Mouse (Mus musculus) granulocyte monocyte progenitor cell, adult 5-6 weeks (primary cell): ENCODE measurements around the gene Ankrd36. TPM values are rescaled to one million over a fixed set of nuclear protein-coding genes. Genes with fewer than 3 reads are reported as not detected.
A peak's percentile ranks its signal among the peaks of the same experiment; 100 is the strongest.
"Not testable (repeated sequence)": the region's sequence is repeated elsewhere in the genome, so short reads cannot be mapped to it uniquely, and the experiment has no call there.

ENCODE experiments used
- ATAC-seq: replicated peaks from 2 replicates; pipeline ENCODE4 v1.8.0; 2016; ENCODE audit warnings: mild to moderate bottlenecking, moderate TSS enrichment, inconsistent platforms; ENCODE audit not compliant: poor library complexity, severe bottlenecking
- total RNA-seq, 2 experiments: library from RNA; stranded (forward) in 1 of 2; stranded (reverse) in 1 of 2; fragments of 200-712, 200-1000 nt in 1 of 2; fragments of >200 nt in 1 of 2; fragmentation: Nextera tagmentation in 1 of 2; gene quantifications; 2 replicates each; pipeline ENCODE4 v1.2.3; 2014 to 2017

Ankrd36 gene
- total RNA-seq, 2 experiments from 2014 or later = not detected

DNA sequence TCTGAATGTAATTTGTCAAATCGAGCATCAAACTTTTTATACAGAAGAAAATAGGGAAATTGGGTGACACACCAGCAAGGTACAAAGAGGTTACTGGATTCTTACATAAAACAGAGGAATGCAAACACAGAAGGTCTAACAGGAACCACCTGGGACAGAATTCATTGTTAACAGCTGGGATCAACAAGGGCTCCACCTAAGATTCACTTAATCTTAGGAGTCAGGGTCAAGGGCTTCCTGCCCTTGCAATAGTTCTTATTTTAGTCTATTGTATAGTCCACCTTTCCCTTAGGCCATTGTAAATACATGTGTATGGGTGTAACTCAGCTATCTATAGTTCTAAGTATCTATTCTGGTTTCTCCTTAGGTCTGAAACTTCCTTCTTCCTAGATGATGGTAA lies 24.8 kb upstream of the Ankrd36 start:
- ATAC-seq = not testable (repeated sequence)

DNA sequence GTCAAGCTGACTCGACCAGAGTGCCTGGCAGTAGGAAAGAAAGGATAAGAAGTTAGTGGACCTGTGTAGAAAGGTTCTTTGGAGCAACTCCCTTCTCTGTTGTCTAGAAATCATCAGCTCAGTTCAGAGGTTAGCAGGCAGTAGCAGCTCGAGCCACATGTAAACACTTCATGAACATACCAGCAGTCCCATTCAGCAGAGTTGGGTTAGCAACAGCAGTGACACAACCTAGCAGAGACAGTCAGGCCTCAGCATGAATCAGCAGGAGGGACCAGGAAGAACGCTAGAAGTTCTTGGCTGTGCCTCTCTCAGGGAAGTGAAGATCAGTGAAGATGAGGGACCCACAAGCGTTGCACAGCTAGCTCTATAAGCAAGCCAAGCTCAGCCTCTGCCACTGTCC lies 24.0 kb upstream of the Ankrd36 start:
- ATAC-seq = no peak

DNA sequence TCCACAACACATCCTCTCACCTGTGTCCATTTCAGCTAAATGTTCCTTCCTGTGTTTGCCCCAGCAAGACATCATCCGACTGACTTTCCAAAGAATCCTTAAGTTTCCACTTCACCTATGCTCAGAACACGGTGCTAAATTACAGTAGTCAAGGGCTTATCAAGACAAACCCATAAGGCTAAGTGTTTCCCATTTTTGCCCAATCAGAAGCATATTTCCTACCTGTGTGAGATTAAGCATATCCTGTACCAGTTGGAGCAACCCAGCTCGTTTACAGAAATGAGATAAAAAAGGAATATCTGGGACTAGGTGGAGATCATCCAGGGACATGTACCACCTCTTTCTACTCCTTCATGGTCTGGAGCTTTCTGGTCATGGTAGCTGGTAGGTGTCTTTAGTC lies 22.8 kb upstream of the Ankrd36 start:
- ATAC-seq = no peak

DNA sequence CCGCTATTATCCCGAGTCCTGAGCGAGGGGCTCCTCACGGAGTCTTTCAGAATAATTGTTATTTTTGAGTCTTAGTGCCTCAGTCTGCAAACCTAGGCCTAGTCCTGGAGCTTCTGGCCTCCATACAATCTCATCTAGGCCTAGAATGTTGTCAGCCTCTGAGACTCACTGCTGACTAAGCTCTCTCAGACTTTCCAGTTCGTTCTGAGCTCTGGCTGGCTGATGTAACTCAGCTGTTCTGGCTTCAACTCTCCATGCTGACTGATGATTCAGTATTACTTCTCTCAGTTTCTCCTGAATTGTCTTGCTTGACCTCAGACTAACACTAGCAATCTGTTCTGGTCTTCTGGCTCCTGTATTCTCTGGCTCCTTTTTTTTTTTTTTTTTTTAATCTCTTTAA lies 18.1 kb upstream of the Ankrd36 start:
- ATAC-seq = no peak

DNA sequence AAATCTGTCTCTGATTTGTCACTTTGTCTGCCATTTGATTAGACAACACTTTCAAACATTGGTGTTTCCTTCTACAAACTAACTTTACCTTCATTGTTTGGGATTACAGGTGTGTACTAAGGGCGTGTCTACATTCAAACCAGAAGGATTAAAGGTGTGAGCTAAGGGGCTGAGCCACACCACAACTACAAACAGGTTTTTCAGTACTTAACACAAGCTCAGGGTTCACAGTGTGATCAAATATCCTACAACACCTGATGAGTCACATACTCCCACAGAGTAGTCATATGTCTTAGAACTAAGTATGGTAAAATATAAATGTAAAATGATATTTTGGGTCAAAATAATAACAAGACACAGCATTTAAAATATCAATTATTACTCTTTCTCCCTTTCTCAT lies 17.6 kb upstream of the Ankrd36 start:
- ATAC-seq = no peak

DNA sequence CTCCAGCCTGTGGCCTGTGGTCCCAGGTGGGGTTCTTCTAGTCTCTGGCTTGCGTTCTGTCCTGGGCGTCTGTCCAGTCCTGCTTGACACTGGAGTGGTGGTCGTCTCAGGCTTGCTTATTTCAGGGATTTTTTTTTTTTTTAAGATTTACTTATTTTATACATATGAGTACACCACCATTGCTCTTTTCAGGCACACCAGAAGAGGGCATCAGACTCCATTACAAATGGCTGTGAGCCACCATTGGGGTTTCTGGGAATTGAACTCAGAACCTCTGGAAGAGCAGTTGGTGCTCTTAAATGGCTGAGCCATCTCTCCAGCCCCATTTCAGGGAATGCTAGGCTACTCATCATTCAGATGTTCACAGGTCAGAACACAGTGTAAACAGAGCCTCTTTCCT lies 9.2 kb upstream of the Ankrd36 start:
- ATAC-seq = no peak

DNA sequence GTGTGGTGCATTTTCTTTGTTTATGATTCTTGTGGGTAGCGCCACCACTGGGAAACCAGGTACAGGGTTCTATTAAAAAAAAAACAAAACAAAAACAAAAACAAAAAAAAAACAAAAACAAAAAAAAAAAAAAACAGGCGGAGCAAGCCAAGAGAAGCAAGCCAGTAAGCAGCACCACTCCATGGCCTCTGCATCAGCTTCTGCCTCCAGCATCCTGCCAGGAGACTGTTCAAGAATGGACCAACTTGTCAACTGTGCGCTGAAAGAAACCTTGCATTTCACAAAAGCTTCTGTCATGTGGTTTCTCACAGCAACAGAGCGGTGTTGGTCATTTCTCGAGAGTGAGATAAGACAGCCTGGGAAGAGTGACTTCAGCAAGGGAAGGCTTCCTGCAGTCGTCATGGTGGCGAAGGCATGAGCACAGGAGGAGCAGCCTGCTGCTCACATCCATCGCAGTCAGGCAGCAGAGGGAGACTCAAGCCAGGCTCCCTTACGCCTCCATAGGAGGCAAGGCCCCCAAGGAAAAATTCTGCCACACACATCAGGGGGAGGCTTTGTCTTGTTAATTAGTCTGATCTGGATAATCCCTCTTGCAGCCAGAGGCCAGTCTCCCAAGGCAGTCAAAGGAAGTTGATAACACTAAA lies 6.7 kb upstream of the Ankrd36 start:
- no peak for ATAC-seq

DNA sequence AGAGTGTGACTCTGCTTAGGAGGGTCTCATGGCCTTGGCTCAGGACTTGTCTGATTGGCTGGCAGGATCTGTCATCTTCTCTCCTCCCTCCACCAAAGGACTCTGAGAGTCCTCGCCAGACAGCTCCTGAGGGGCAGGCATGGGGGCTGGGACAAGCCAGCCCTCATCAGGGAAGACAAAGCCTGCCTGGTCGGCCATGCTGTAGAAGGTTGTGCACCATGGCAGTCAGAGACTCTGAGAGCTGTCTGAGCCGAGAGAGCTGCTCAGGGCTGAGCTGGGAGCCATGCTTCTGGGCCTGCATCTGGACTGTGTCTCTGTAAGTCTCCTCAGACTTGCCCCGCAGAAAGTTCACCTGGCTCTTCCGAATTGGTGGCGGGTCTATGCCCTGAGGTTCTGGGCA lies 5.6 kb upstream of the Ankrd36 start:
- no peak for ATAC-seq

DNA sequence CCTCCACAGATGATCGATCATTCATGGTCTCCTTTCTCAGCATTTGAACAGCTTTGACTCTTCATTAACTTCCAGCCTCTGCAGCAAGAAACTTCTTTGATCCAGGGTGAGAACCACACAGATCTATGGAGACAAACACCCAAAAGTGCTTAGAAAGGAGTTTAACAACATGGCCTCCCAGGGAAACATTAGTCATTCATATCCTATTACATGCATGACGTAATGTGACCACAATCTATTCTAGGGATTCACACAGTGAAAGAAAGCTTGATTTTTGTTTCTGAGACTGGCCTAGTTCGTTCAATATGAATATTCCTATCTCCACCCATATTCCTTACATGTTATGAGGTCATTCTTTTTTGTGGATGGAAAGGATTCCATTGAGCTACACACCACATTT lies 3.9 kb upstream of the Ankrd36 start:
- ATAC-seq = no peak

DNA sequence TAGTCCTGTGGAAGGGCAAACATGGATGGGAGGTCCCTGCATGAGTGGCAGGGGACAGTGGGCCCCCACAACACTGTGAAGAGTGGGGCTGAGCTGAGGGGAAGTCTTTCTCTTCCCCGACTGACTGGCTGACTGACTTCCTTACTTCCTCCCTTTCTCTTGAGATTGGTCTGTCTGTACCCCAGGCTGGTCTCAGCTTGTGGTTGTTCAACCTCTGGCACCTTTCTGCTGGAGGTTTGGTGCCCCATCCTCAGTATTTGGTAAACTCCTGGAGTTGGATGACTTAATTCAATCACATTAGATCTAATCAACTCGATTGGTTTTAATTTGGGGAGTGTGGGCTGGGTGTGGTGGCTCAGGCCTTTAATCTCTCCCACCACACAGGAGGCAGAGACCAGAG lies 3.0 kb upstream of the Ankrd36 start:
- ATAC-seq = peak; percentile 33; the same call in 1 of the 2 replicates

DNA sequence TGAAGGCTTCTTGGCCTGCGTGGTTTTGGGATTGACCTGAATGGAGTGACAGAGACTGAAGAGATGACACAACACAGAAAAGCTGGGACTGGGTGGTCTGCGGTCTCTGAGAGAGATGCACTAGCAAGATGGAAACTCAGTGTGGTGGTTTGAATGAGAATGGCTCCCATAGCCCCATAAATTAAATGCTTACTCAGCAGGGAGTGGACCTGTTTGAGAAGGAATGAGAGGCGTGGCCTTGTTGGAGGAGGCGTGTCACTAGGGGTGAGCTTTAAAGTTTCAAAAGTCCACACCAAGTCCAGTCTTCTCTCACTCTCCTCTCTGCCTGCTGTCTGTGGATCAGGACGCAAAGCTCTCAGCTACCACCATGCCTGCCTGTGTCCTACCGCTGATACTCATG lies 1.8 kb upstream of the Ankrd36 start:
- ATAC-seq = no peak

DNA sequence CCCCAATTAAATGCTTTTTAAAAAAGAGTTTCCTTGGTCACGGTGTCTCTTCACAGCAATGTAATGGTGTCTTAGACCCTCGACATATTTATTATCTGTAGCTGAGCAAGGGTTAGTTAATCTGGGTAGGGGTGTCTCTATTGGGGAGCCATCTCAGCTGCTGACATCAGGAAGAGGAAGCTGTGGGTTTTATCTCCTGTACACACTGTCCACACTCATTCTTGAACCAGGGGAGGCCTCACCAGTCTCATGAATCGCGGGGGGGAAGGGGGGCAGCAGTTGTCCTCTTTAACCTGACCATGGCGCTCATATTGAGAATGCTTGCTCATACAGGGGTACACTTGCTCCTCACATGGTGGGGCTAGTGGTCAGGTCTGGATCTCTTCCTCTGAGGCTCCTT lies 1.4 kb upstream of the Ankrd36 start:
- ATAC-seq = peak; percentile 68

DNA sequence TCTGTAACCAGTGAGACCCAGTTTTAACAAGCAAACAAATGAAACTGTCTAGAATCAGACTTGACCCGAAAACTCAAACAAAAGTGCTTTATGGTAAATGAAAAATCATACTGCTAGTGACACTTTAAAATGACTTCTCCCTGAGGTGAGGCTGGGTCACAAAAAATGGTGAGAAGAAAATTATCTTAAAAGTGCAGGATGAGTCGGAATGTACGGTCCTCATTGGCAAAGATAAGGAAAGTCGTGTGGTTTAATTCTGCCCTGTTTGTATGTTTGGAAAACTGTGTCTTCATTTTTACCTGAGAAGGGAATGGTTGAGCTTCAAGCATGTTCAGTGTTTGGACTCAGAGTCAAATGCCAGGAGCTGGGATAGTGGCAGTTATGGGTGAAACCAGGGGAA lies 2.4 kb downstream of the Ankrd36 start:
- ATAC-seq = no peak

DNA sequence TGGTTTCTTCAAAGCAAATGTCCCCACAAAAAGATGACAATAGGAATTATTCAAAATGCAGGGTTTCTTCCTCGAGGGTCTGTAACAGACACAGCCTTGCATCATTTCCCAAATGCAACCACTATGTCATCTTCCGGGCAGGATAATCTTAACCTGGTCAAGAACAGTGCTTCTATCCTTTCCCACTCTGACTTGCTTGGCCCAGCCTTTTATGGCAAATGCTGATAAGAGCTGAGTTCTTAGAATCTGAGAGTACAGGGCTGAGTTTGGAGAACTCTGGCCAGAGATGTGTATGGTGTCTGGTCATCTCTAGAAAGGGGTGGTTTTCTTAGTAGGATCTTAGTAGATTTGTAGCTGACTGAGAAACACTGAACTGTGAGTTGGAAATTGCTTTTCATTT lies 4.3 kb downstream of the Ankrd36 start:
- no peak for ATAC-seq

DNA sequence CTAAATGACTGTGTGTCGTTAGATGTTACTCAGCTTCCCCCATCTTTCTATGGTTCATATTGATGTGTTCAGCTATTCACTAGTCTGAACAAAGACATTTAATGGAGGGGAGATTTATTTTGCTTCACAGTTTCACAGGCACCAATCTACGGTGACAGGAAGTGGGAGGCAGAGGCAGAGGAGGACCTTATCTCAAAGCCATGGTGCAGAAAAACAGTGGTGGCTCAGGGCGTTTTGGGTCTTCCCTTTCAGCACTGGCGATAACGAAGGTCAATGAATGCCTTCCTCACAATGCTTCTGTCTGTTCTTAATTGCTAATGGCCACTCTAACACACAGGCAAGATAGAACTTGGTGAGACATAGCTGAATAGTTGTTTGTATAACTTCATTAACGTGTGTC lies 5.6 kb downstream of the Ankrd36 start:
- ATAC-seq = no peak

DNA sequence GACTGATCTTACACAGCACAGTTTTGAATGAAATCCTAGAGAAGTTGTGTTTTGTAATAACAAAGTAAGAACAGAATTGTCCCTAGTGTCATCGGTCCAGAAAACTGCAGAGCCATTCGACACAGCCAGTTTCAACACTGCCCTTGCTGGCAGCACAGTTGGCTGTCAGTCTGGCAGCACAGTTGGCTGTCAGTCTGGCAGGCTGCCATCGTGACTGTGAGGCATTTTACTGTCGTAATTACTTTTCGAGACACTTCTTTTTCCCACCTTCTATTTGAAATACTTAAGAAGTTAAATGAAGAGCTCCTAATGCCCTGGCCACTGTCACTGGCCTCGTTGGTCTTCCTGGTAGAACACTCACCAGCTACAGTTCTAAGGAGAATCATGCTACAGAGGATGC lies 22.9 kb downstream of the Ankrd36 start:
- ATAC-seq = peak; percentile 71

DNA sequence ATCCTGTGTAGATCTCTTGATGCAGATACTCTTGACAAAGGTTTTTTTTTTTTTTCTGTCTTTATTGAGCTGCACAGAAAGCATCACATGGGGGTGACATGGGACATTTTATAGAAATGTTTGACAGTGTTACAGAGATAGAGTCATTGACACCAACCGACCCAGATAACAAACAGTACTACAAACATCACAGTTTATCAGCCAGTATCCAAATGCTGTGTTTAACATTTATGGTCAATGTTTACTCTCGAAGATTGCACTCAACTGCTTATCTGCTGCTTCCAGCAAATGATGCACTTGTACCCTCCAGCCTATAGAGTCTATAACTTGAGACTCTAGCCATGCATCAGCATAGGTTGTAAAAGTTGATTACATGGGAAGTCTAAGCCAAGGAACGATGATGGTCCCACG lies 25.9 kb downstream of the Ankrd36 start:
- no peak for ATAC-seq

DNA sequence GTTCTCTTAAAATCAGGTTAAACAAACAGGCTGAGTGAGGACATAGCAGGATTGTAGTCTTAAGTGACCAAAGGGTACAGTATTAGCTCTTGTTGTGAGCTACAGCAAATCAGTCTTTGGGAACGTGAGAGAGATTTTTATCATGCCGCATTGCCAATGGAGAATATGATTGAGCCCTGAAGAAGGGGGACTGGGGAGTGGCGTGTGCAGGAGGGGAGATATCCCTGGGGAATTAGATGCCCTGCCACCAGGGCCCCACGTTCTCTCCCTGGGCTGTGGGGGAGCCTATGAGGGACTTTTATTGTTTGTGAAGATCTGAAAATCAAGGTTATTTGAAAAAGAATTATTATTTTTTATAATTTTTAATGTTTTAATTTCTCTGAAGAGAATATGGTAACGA lies 26.3 kb downstream of the Ankrd36 start:
- ATAC-seq = no peak

DNA sequence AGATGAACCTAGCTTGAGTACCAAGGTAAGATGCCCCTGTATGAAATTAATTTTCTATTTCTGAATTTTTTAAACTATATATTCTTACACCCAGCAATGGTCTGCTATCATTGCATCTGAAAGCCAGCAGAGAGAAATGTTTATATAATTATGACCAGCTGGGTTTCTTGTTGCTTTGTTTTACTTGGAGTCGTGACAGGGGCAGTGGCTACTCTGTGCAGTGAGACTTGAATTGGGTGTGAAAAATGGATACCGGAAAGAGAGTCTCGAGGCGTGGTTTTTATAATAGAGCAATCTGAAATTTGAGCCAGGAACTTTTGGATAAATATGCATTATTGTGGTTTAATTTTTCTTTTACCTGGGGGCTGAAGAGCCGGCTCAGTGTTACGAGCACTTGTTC lies 27.3 kb downstream of the Ankrd36 start:
- no peak for ATAC-seq

DNA sequence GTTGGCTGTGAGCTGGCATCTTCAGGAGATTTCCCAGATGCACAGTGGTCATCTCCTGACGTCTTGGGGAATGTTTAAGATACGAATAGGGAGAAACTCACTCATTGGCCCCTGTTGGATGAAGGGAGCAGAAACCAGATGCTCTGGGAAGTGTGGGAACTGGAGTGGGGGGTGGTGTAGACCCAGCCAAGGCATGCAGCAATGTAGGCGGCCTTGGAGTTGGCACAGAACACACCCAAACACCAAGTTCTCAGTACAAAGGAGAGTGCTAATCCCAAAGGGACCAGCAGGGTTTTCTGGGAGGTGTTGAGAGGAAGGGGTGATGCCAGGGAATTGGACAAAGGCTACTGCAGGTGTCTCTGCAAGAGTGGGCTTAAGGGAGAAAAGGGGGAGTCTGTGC lies 35.9 kb downstream of the Ankrd36 start:
- ATAC-seq = no peak

DNA sequence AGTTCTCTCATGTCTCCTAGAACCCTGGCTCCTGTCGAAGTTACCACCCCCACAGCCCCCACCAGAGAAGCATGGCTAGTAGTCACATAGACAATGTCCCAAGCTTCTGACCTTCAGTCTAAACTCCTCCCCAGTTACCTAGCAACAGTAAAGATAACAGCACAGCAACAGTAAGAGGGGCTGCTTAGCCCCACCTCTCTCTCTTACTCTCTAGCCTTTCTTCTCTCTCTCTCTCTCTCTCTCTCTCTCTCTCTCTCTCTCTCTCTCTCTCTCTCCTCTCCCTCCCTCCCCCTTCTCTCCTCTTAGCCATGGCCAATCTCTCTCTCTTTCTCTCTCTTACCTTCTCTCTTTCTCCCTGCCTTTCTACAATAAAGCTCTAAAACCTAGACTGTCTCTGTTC lies 42.4 kb downstream of the Ankrd36 start:
- not testable (repeated sequence) for ATAC-seq

DNA sequence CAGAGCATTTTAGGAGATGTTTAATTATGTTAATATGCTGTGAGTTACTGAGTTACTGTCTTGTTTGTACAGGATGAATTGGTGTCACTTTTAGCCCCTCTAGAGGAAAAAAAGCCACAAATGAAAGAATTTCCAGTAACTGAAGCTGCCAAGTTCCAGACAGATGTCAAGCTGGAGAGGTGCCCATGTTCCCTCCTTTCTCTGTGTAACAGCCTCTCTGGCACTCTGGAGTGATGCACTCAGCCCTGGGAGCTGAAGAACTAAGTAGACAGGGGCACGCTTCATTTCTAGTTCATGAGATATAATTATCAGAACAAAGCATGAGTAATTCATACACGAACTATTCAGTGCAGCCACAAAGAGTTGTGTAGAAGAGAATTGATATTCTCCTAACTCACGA lies 45.0 kb downstream of the Ankrd36 start:
- no peak for ATAC-seq

DNA sequence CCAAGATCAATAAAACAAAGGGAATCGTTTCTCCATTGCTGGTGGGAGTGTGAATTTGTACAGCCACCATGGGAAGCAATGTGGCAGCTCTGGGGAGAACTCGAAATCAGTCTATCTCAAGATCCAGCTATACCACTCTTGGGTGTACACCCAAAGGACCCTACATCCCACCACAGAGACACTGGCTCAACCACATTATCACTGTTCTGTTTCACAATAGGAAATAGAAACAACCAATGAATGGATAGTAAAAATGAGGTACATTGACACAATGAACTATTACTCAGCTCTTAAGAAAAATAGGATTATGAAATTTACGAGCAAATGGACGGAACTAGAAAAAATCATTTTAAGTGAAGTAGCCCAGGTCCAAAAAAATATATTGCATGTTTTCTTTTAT lies 55.6 kb downstream of the Ankrd36 start:
- peak; percentile 97 for ATAC-seq
